Mouse (Mus musculus): ENCODE data around the gene Nbeal1. TPM values are rescaled to one million over a fixed set of nuclear protein-coding genes. Genes with fewer than 3 reads are reported as not detected.
"Not testable (repeated sequence)": the region's sequence is repeated elsewhere in the genome, so short reads cannot be mapped to it uniquely, and the experiment has no call there.

The Nbeal1 gene
- total RNA-seq (2021), result 10 to 100 TPM; 21.1 to 21.2 TPM
- long read RNA-seq, experiment 1, partial matches to known transcripts, result 0 of 1 reads
- long read RNA-seq, experiment 1, other reads (novel, unspliced or antisense), result 1 of 1 reads
- long read RNA-seq, experiment 2, full-length matches to known transcripts, result 1 of 6 reads
- long read RNA-seq, experiment 2, partial matches to known transcripts, result 3 of 6 reads
- long read RNA-seq, experiment 2, other reads (novel, unspliced or antisense), result 2 of 6 reads

DNA sequence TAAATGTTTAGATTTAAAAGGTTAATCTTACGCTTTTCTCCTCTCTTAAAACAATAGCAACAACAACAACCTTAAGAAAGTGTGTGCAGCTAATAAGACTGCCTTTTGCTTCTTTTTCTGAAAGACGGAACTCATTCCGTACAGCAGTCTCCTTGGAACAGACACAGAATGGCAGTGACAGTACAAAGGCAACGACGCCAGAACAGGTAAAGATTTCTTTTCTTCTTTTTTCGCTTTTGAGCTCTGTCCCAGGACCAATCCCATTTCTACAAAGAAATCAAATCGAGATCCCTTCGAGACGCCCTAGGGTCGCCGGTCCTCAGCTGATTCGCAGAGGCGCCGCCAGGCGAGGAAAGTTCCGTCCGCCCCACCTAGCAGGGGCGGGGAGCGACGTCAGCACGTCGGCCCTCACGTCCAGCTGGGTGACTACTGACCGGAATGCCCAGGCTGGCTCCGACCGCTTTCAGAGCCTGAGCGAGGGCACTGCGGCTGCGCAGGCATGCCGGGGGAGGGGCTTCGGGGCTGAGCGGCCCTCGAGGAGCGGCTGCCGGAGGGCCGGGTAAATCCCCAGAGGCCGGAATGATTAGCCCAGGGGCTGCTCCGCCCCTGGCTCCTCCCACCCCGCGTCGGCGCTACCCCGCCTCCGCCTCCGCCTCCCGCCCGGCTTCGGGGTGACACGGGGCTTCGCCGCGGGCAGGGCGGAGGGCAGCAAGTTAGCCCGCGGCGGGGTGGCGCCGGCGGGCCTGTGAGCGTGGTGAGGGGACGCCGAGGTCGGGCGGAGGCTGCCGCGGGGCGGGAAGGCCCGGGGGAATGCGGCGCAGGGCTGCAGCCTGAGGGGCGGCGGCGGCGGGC is at the start of gene Nbeal1:
TSS of gene Nbeal1 (plus strand) at position 668 of the 852 bp plus-strand sequence.
- peak; percentile 99 for DNase-seq
- intact Hi-C loops (cut with DNase I; ENCODE audit: low total_unique reads), result no loop called here

- no peak for DNase-seq
- intact Hi-C loops (cut with DNase I; ENCODE audit: low total_unique reads), result no loop called here
Measured at GRCm38 (mm10) chr1:60137346-60137745, 43.1 kb upstream of the Nbeal1 start.

GRCm38 (mm10) chr1:60152700-60153099 is 27.7 kb upstream of the Nbeal1 start:
- intact Hi-C loops (cut with DNase I; ENCODE audit: low total_unique reads), result loop anchor here (10.0 kb wide), 1 partner anchor 122 kb away; no protein-coding TSS in a partner anchor
- DNase-seq, result no peak

DNA sequence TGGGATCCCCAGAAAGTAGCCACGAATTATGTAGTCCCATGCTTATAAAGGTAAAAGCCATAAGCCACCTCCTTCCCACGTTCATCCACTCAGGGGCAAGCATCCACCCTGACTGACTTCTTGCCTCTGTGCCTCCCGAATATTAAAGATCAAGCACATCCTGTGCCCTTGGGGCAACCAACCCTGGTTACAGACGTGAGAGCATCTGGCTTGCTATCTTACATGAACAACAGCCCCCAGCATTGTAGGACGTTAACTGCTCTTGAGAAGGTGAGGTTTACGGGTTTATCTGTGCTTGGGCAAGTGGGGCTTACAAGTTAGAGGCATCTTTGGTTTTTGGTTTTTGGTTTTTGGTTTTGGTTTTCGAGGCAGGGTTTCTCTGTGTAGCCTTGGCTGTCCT is 23.7 kb upstream of the Nbeal1 start:
- no peak for DNase-seq
- intact Hi-C loops (cut with DNase I; ENCODE audit: low total_unique reads), result loop anchor here (10.0 kb wide), 1 partner anchor 118 kb away; no protein-coding TSS in a partner anchor

GRCm38 (mm10) chr1:60158411-60158810 is 22.0 kb upstream of the Nbeal1 start:
- peak; percentile 50 for DNase-seq
- intact Hi-C loops (cut with DNase I; ENCODE audit: low total_unique reads), result loop anchor here (10.0 kb wide), 1 partner anchor 116 kb away; no protein-coding TSS in a partner anchor

- intact Hi-C loops (cut with DNase I; ENCODE audit: low total_unique reads), result no loop called here
- DNase-seq, result no peak
Measured at GRCm38 (mm10) chr1:60163676-60164075, 16.7 kb upstream of the Nbeal1 start.

GRCm38 (mm10) chr1:60169626-60170025 is 10.8 kb upstream of the Nbeal1 start:
- DNase-seq, result peak; percentile 10
- intact Hi-C loops (cut with DNase I; ENCODE audit: low total_unique reads), result no loop called here

DNA sequence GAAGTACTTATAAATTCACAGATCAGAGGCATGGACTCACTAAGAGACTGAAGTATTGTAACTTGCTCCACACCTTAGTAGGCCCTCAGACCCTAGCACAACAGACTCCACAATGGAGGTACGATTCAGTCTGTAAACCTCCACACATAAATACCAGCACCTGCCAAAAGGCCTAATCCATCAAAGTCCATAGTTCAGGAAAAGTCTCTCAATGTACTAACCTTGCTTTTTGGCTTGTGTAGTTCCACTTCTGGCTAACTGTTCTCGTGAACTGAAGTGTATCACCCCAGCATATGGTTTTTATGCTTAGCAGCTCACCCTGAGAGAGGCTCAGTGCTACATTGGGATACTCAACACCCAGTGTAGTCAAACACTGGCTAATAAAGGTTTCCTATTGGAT is 10.1 kb upstream of the Nbeal1 start:
- intact Hi-C loops (cut with DNase I; ENCODE audit: low total_unique reads), result no loop called here
- no peak for DNase-seq

DNA sequence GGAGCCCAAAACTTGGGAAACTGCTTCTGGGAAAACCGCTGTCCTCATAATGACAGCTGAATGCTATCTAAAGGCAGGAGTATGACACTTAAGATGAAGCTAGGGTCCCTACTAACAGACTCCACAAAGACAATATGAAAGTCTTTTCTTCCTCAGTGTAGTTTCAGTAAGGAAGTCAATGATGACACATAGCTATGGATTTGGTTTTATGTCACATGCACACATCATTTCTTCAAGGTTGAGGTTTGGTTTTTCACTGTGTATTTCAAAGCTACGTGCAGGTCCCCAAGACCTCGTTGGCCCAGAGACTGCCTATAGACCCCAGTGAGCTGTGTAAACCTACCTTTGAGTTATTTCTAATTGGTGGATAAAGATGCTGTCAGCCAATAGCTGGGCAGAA is 7.3 kb upstream of the Nbeal1 start:
- intact Hi-C loops (cut with DNase I; ENCODE audit: low total_unique reads), result no loop called here
- no peak for DNase-seq

DNA sequence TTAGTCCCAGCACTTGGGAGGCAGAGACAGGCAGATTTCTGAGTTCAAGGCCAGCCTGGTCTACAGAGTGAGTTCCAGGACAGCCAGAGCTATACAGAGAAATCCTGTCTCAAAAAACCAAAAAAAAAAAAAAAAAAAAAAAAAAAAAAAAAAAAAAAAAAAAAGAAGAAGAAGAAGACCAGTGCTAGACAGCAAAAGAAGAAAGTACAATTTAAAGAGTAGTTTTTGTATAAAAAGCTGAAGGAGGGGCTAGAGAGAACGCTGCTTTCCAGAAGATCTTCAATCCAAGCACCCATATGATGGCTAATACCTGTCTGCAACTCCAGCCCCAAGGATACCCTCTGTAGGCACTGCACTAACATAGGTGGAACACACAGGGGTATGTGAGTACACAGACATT is 2.6 kb upstream of the Nbeal1 start:
- DNase-seq; intact Hi-C loops (cut with DNase I; ENCODE audit: low total_unique reads): not testable (repeated sequence)

DNA sequence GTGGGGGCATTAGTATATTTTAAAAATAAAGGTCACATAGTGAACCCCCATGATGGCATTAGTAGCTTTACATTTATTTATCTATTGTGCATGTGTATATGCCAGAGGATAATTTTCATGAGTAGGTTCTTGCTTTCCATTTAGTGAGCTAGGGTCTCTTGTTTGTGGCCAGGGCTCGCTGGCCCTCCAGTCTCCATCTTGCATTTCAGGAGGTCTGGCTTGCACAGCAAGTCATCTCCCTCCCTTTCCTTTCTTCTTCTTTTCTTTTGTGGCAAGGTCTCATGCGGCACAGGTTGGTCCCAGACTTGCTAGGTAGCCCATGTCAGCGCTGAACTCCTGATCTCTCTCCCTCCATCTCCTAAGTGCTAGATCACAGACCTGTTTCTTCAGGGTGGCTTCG is 1.0 kb upstream of the Nbeal1 start:
- no peak for DNase-seq
- intact Hi-C loops (cut with DNase I; ENCODE audit: low total_unique reads), result no loop called here

DNA sequence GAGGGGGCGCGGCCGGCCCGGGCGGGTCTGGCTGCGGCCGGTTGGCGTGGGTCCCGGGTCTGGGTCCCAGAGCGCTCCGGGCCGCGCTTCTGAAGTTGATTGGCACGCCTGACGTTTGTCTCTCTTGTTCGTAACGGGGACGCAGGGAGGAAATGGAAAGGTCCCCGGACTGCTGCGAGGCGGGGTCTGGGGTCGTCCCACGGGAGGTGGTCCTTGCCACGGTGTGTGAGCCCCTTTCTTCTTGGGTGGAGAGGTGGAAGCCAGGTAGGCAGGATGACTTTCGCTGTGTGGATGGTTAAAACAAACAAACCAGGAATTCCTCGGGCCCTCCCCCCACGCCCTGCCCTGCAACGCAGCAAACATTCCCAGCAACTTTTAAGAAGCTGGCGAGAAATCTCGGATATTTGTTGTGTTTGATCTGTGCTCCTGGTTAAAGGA is 404 bp downstream of the Nbeal1 start:
- no peak for DNase-seq
- intact Hi-C loops (cut with DNase I; ENCODE audit: low total_unique reads), result no loop called here

- intact Hi-C loops (cut with DNase I; ENCODE audit: low total_unique reads), result no loop called here
- no peak for DNase-seq
Measured at GRCm38 (mm10) chr1:60188454-60188853, 8.1 kb downstream of the Nbeal1 start.

GRCm38 (mm10) chr1:60196813-60197212 is 16.4 kb downstream of the Nbeal1 start:
- DNase-seq, result no peak
- intact Hi-C loops (cut with DNase I; ENCODE audit: low total_unique reads), result no loop called here

DNA sequence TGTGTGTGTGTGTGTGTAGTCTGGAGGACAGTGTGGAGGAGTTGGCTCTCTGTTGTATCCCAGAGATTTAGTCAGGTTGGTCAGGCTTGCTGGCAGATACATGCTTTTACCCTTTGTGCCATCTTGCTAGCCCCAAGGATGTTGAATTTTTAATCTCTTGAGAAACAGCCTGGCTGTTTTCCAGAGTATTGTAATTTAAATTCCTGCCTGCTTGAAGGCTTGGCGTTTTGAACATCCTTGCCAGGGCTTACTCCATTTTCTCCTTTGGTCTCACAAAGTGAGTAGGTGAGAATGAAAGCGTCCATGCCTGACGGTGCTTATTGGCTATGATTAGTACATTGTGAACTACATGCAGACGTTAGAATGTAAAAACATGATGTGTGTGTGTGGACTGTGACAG is 18.6 kb downstream of the Nbeal1 start:
- no peak for DNase-seq
- intact Hi-C loops (cut with DNase I; ENCODE audit: low total_unique reads), result no loop called here

- DNase-seq, result no peak
- intact Hi-C loops (cut with DNase I; ENCODE audit: low total_unique reads), result no loop called here
Measured at GRCm38 (mm10) chr1:60236261-60236660, 55.9 kb downstream of the Nbeal1 start.

GRCm38 (mm10) chr1:60240430-60240829 is 60.0 kb downstream of the Nbeal1 start:
- intact Hi-C loops (cut with DNase I; ENCODE audit: low total_unique reads), result no loop called here
- DNase-seq, result no peak

- intact Hi-C loops (cut with DNase I; ENCODE audit: low total_unique reads), result no loop called here
Measured at GRCm38 (mm10) chr1:60268113-60268512, 87.7 kb downstream of the Nbeal1 start.

GRCm38 (mm10) chr1:60269314-60269713 is 88.9 kb downstream of the Nbeal1 start:
- intact Hi-C loops (cut with DNase I; ENCODE audit: low total_unique reads), result no loop called here
- DNase-seq, result no peak

More at GRCm38 (mm10) chr1:60268113-60268512, 87.7 kb downstream of the Nbeal1 start:
- DNase-seq, result no peak

- DNase-seq, result no peak
- intact Hi-C loops (cut with DNase I; ENCODE audit: low total_unique reads), result loop anchor here (10.0 kb wide), 1 partner anchor 118 kb away; no protein-coding TSS in a partner anchor
Measured at GRCm38 (mm10) chr1:60272471-60272870, 92.1 kb downstream of the Nbeal1 start.

GRCm38 (mm10) chr1:60293921-60294320 is 113.5 kb downstream of the Nbeal1 start:
- no peak for DNase-seq
- intact Hi-C loops (cut with DNase I; ENCODE audit: low total_unique reads), result no loop called here
